Mouse (Mus musculus) liver, postnatal 0 days (tissue): ENCODE results near the gene Slfnl1.

Source experiments
- CTCF ChIP-seq: sonication (generic); IDR thresholded peaks from 2 replicates; pipeline ENCODE4 v1.5.1; 2016; ENCODE audit warnings: antibody characterized with exemption, low read depth
- EP300 ChIP-seq: IDR thresholded peaks from 2 replicates; pipeline ENCODE4 v1.6.1; 2016; ENCODE audit warnings: antibody characterized with exemption, low read depth, mild to moderate bottlenecking

DNA sequence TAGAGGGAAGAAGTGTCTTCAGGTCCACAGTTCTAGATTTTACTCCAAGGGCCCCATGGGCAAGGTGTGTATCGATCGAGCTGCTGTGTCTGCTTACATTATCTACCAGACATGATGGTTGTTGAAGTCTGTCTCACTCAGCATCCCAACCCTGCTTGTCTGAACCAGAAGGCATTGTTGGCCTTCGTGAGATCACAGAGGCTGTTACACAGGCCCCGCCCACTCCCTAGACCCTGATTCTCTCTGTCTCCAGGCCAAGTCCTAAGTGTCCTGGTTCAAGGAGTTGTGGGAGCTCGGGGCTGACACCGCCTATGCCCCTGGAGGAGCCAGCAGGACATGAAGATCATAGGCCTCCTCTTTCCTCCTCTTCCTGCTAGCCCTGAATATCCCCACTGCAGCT is at the start of gene Slfnl1:
- no peak for TF ChIP-seq CTCF
- TF ChIP-seq EP300, result no peak
